Mouse (Mus musculus) spleen, postnatal 14 days (tissue): ENCODE measurements around the gene Alad.

ENCODE experiments used
- DNase-seq, 2 experiments: peaks; one replicate each; pipeline ENCODE4 v3.0.0; 2021 to 2022; ENCODE audit warnings: low spot score in 2 of 2

The Alad gene

GRCm38 (mm10) chr4:62519849-62520233 lies at the start of gene Alad:
Gene Alad, minus strand, starts transcription at chr4:62519918.
- DNase-seq = peak; percentile 68 to 70

GRCm38 (mm10) chr4:62568359-62568758 lies 48.6 kb upstream of the Alad start:
- DNase-seq = no peak

GRCm38 (mm10) chr4:62567696-62568095 lies 48.0 kb upstream of the Alad start:
- DNase-seq = no peak

- no peak for DNase-seq
These were observed 46.8 kb upstream of the Alad start for GRCm38 (mm10) chr4:62566530-62566929.

GRCm38 (mm10) chr4:62562006-62562405 lies 42.3 kb upstream of the Alad start:
- DNase-seq = no peak

- DNase-seq = no peak
These were observed 41.9 kb upstream of the Alad start for GRCm38 (mm10) chr4:62561630-62562001.

DNA sequence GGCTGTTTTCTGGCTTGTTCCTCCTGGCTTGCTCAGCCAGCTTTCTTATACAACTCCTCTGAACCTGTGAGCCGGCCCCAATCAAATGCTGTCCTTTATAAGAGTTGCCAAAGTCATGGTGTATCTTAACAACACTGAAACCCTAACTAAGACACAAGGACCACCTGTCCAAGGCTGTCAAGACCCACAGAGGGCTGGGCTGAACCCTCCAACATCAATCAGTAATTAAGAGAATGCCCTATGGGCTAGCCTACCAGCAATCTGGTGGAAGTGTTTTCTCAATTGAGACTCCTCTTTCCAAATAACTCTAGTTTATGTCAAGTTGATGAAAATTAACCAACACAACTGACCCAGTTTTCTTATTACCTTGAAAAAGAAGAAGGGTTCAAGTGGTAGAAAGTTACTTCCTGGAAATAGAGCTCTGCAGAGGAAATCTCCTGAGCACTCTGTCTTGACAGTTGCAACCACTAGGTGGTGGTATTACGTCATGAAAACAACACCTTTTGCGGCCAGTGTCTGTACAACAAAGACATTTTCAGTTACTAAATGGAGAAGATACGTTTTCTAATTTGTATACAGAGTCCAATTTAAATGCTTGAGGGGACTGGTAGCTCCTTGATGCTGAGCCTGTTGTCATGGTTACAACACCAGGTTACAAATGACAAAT lies 41.4 kb upstream of the Alad start:
- peak; percentile 41 to 72 for DNase-seq

DNA sequence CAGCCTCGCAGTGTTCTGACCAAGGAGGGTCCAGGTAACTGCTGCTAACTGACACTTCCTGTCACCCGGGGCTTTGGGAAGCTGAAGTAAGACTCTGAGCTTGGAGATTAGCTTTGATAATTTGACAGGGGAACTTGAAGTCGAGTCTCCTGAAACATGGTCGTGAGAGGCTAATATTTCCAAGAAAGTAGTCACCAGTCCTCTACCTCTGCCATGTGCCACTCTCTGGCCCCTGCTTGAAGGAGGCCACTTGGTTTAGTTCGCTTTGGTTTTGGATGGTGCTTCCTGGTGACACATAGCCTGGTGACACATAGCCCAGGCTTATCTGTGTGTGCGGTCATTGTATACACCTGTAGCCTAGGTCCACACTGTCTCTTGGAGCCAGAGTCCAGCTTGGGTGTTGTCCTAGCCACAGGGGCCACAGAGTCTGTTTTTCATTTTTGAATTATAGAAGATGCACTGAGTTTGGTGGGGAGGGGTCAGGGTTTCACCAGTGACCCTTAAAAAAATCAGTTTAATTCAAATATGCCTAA lies 40.1 kb upstream of the Alad start, which contains the start of gene Rgs3:
Gene Rgs3, plus strand, starts transcription at position 51 of the 533 bp plus-strand sequence.
- DNase-seq = no peak

- DNase-seq = no peak
These were observed 37.7 kb upstream of the Alad start for GRCm38 (mm10) chr4:62557436-62557835.

DNA sequence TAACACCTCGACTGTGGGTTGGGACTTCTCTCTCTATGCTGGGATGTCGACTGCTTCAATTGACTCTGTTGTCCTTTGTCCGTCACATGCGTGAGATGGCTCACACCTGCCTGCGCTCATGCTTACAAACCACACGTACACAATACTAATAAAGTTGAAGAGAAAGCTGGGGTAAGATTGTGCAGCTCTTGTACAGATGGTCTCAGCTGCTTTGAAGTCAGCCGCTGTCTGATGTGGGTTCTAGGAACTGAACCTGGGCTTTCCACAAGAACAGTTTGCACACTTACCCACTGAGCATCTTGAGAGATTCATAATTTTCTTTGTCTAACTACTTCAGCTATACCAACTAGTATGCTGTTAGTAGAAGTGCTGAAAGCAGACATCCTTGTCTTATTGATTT lies 32.2 kb upstream of the Alad start:
- DNase-seq = no peak

DNA sequence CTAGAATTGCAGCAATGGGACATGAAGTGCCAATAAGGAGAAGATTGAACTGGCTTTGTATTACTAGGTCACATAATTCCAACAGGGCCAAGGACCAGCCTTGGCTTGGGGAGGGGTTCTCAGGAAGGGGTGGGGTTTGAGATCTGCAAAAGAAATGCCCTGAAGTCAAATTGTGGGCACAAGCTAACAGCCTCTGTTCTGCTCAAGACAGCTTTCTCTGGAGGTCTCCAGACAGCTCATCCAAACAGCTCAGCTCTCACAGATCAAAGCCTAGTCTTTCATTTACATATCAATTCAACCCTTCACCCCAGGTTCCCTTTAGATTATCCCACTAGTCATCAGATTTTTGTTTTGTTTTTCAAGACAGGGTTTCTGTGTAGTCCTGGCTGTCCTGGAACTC lies 25.1 kb upstream of the Alad start:
- no peak for DNase-seq

DNA sequence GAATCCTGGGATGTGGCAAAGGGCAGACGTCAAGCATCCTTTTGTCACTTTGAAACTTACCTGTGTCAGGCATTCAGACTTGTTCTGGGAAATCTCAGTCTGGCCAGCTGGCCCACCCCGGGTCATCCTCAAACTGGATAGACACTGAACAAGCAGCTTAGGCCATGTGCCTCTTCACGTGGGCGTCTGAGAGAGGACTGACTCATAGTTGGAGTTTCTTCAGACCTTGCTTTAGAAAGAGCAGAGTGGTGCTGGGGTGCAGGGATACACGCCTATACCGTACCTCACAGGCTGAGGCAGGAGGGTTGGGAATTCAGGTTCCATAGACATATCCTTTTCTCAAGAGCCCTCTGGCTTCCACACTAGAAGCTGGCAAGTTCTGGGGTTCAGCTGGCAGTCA lies 24.1 kb upstream of the Alad start:
- no peak for DNase-seq

DNA sequence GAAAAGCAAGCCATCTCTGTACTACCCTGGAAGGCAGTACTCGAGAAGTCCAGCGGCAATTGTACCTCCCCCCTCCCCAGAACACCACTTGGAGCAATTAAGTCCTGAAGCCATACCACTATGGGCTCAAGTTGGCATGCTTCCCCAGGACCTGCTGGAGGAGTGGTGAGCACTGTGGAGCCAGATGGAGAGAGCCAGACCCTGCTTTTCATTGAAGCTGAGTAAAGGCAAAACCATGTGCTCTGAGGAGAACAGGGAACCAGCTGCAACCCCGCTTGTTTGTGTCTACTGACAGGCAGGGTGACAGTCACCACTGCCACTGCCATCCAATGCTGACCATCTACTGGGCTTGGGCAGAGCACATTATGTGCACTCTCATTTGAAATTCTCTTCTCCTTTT lies 22.1 kb upstream of the Alad start:
- no peak for DNase-seq

DNA sequence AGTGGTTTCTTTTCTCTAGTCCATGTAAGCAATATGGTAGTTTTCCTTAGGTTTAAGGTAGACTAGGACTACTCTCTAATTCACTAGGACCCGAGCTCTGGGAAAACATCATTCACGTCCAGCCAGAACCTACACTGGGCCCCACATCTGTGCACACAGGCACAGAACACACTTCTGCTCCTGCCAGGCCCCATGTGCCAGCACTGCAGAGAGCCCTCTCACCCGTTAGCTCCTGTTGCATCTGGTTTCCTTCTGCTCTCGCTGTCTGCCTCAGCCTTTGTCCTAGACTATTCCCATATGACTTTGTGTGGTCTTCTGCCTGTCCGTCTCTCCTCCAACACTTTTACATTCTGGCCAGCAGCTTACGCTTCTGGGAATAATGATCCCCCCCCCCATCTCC lies 14.0 kb upstream of the Alad start:
- DNase-seq = no peak

DNA sequence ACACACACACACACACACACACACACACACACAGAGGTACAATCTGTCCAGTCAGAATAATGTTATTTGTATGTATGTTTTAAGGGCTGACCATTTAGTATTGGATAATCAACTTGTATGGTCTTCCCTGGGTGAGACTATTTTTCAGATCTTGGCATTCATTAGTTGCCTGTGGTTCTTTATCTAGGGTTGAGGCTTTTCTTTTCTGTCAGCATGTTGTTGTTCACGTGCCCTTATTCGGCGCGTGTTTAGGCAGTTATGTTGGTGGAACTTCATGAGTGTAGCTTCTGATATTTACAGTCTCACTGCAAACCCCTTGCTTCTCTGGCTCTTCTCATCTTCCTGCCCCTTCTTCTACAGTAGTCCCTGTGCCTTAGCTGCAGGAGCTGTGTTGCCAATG lies 7.9 kb upstream of the Alad start:
- DNase-seq = no peak

- DNase-seq = no peak
These were observed 6.5 kb upstream of the Alad start for GRCm38 (mm10) chr4:62526256-62526655.

- DNase-seq = no peak
These were observed 5.7 kb upstream of the Alad start for GRCm38 (mm10) chr4:62525489-62525811.

GRCm38 (mm10) chr4:62524651-62525488 lies 5.2 kb upstream of the Alad start, which contains the start of the genes Pole3 and 4933430I17Rik:
Gene Pole3, minus strand, starts transcription at chr4:62525068.
Gene 4933430I17Rik, plus strand, starts transcription at chr4:62525369.
- peak; percentile 88 to 94 for DNase-seq

DNA sequence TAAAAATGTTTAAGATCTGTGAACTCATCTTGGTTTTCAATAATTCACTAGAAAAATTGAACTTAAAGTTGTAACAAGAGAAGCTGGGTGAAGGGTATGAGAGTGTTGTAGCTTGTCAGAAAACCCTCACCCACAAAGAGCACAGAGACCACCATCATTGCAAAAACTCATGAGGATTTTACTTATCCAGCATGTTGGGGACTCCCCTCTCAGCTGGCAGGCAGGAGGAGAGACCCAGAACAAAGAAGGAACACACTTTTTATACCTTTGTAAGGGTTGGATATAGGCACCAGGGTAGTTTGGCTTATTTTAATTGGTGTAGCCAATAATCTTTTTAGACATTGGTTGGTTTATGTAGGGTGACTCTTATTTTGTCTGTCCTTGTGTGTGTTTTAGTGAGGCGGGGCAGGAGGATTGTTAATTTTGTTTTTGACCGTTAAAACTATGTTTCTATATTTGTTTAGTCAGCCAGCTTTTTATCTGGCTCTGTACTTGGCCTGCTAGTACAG lies 1.2 kb upstream of the Alad start:
- DNase-seq = no peak

- no peak for DNase-seq
These were observed 433 bp downstream of the Alad start for GRCm38 (mm10) chr4:62519122-62519848.

DNA sequence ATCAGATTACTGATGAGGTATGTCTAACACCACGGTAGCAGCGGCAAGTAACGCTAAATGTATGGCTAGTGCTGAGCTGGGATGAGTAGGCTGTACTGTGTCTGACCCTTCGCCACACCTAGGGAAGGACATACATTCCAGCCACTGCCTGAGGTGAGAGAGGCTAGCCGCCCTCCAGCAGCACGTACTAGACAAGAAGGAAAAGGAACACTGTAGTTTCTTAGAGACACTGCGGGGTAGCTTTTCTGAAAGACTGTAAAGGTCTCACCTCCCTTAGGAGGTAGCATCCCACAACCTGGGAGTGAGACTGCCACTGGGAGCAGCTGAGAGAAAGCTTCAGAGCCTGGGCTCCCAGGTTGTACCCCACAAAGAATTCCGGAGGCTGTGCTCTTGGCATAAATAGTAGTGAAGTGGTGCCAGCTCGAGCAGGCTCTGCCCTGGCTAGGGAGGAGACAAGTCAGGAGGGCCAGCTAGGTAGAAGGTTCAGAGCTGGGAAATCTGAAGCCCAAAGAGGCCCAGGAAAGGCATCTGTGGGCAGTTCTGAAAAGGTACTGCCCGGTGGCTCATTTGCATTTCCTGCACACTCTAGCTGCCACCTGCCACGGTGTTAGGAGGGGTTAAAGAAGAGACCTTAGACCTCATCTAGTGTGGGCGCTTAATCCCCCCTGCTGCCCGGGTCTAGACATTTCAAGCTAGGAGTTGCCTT lies 1.1 kb downstream of the Alad start:
- DNase-seq = no peak
